Mouse (Mus musculus) kidney, embryonic 14.5 days (tissue): ENCODE data around the gene Aldh3b1. TPM values are rescaled to one million over a fixed set of nuclear protein-coding genes. Genes with fewer than 3 reads are reported as not detected.
"Not testable (repeated sequence)": the region's sequence is repeated elsewhere in the genome, so short reads cannot be mapped to it uniquely, and the experiment has no call there.

ENCODE experiments used
- ATAC-seq: fragments of 200-750 bp; cut with Nextera tagmentation; 2 replicates; pipeline ENCODE4 v1.8.0; 2017; ENCODE audit warnings: moderate number of reproducible peaks, mild to moderate bottlenecking, moderate TSS enrichment, moderate library complexity; ENCODE audit not compliant: low FRiP score, low TSS enrichment
- H3K27ac ChIP-seq: fragments of 300-500 bp; sonication (generic); 2 replicates; pipeline ENCODE4 v1.5.1; 2014; ENCODE audit warnings: low read depth, mild to moderate bottlenecking, low read length, moderate library complexity, mixed read lengths
- H3K27me3 ChIP-seq: fragments of 300-500 bp; sonication (generic); 2 replicates; pipeline ENCODE4 v1.6.1; 2014; ENCODE audit warnings: mild to moderate bottlenecking, low read length; ENCODE audit not compliant: control insufficient read depth, insufficient read depth
- H3K36me3 ChIP-seq: fragments of 300-500 bp; sonication (generic); 2 replicates; pipeline ENCODE4 v1.6.1; 2014; ENCODE audit warnings: low read length, mixed read lengths; ENCODE audit not compliant: control insufficient read depth, insufficient read depth
- H3K4me1 ChIP-seq: fragments of 300-500 bp; sonication (generic); 2 replicates; pipeline ENCODE4 v1.6.1; 2014; ENCODE audit warnings: low read length, mixed read lengths; ENCODE audit not compliant: control insufficient read depth, insufficient read depth
- H3K4me2 ChIP-seq: fragments of 300-500 bp; sonication (generic); replicated peaks from 2 replicates; pipeline ENCODE4 v1.6.1; 2014; ENCODE audit warnings: low read depth, mild to moderate bottlenecking, low read length
- H3K4me3 ChIP-seq: fragments of 300-500 bp; sonication (generic); 2 replicates; pipeline ENCODE4 v1.5.1; 2014; ENCODE audit warnings: mild to moderate bottlenecking, low read length
- H3K9ac ChIP-seq: fragments of 300-500 bp; sonication (generic); 2 replicates; pipeline ENCODE4 v1.6.1; 2014; ENCODE audit warnings: low read depth, mild to moderate bottlenecking, low read length, moderate library complexity
- H3K9me3 ChIP-seq: fragments of 300-500 bp; sonication (generic); 2 replicates; pipeline ENCODE4 v1.6.1; 2016; ENCODE audit warnings: low read length; ENCODE audit not compliant: control insufficient read depth
- WGBS: fragments of 180-500 bp; shearing (Covaris S2); extraction: QIAGEN DNeasy Blood & Tissue Kit; methylation state at CpG from one replicate; pipeline ENCODE4 v1.1.7; 2014; 5-methylcytosine and 5-hydroxymethylcytosine counted together
- polyA plus RNA-seq: library from polyadenylated mRNA; unstranded; fragments of >200 nt; fragmentation: Nextera tagmentation; extraction: Ambion mirVana; gene quantifications from 2 replicates; pipeline ENCODE4 v1.2.1, GENCODE M21; 2014

Gene Aldh3b1
- polyA plus RNA-seq, 1 experiment from 2014 or later = 2.8 TPM

DNA sequence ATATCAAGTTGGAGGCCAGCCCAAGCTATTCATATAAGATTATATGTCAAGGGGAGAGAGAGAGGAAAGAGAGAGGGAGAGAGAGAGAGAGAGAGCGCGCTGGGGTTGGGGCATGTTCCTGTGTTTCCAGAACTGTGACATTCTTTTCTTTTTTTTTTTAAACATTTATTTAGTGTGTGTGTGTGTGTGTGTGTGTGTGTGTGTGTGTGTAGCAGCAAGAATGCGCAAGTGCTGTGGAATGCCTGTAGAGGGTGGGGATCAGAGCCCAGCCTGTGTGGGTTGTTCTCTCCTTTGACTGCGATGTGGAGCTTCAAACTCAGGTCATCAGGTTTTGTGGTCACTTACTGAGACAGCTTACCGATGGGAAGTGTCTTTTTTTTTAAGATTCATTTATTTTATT, 30.6 kb upstream of the Aldh3b1 start:
- no peak for ATAC-seq
- no peak overlapping the region for H3K4me3 ChIP-seq
- H3K27ac ChIP-seq = no peak overlapping the region
- no peak overlapping the region for H3K9ac ChIP-seq
- no peaks in the 10 kb centered on the region for H3K4me1 ChIP-seq
- no peak overlapping the region for H3K4me2 ChIP-seq
- no peaks in the 10 kb centered on the region for H3K36me3 ChIP-seq
- no peaks in the 10 kb centered on the region for H3K27me3 ChIP-seq
- no peaks in the 10 kb centered on the region for H3K9me3 ChIP-seq
- WGBS = 86% methylated on average over 5 of the region's 5 CpGs

DNA sequence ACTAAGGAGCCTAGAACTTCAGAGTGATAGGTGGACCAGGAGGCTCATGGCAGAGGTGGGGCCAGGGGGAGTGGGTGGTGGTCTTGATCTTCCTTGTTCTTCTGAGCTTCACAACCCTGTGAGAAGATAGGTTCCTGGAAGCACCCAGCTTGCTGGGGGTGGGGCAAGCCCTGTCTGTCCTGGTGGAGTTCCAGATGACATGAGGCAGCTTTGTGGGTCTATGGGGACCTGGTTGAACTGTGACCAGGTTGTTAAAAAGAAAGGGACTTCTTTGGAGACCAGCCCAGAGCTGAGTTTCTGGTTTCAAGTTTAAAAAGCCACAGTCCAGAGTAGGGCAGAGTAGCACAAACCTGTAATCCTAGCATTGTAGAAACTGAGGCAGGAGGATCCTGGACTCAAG, 29.4 kb upstream of the Aldh3b1 start:
- ATAC-seq = no peak
- no peaks in the 10 kb centered on the region for H3K4me1 ChIP-seq
- no peak overlapping the region for H3K4me2 ChIP-seq
- H3K27ac ChIP-seq = no peak overlapping the region
- H3K36me3 ChIP-seq = no peaks in the 10 kb centered on the region
- H3K27me3 ChIP-seq = no peaks in the 10 kb centered on the region
- no peaks in the 10 kb centered on the region for H3K9me3 ChIP-seq
- no peak overlapping the region for H3K9ac ChIP-seq
- H3K4me3 ChIP-seq = no peak overlapping the region

DNA sequence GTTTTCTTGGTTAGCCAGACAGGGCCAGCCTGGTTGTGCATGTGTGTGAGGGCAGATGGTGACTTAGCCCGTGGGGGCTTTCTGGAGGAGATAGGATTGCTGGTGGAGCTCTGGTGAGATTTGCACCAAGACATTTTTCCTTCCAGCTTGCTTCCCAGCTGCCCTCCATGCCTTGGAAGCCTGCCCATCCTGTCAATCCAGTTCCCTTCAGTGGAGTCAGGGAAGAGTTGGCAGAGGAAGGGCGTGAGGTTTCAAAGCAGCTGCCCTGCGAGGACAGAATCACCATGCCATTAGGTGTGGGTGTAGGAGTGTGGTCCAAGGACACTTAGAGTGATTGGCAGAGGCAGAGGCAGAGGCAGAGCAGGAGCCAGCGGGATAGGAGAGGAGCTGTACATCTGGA, 28.9 kb upstream of the Aldh3b1 start, which contains the start of gene Aldh3b3:
TSS of gene Aldh3b3 (plus strand) at position 176 of the 400 bp plus-strand sequence.
- no peak within 1 kb of the TSS for H3K4me3 ChIP-seq
- H3K36me3 ChIP-seq = no peaks in the 10 kb centered on the region
- no peaks in the 10 kb centered on the region for H3K9me3 ChIP-seq
- H3K27ac ChIP-seq = no peak within 1 kb of the TSS
- WGBS = 74% methylated on average over 4 of the region's 4 CpGs
- no peak for ATAC-seq
- H3K4me2 ChIP-seq = no peak within 1 kb of the TSS
- H3K9ac ChIP-seq = no peak within 1 kb of the TSS
- H3K27me3 ChIP-seq = no peaks in the 10 kb centered on the region
- no peaks in the 10 kb centered on the region for H3K4me1 ChIP-seq

GRCm38 (mm10) chr19:3957296-3958036, 27.9 kb upstream of the Aldh3b1 start:
- H3K27me3 ChIP-seq, H3K9me3 ChIP-seq, H3K9ac ChIP-seq, H3K4me3 ChIP-seq, ATAC-seq, H3K4me1 ChIP-seq, H3K27ac ChIP-seq, H3K4me2 ChIP-seq, H3K36me3 ChIP-seq: not testable (repeated sequence)
- WGBS = 72% methylated on average over 5 of the region's 5 CpGs

GRCm38 (mm10) chr19:3955804-3956203, 26.2 kb upstream of the Aldh3b1 start:
- Histone ChIP-seq H3K4me2 (no peak overlapping the region), H3K36me3 (no peaks in the 10 kb centered on the region), H3K27me3 (no peaks in the 10 kb centered on the region), H3K9ac (no peak overlapping the region), H3K4me1 (no peaks in the 10 kb centered on the region), H3K4me3 (no peak overlapping the region), H3K9me3 (no peaks in the 10 kb centered on the region), H3K27ac (no peak overlapping the region)
- 37% methylated on average over 4 of the region's 4 CpGs for WGBS
- no peak for ATAC-seq

DNA sequence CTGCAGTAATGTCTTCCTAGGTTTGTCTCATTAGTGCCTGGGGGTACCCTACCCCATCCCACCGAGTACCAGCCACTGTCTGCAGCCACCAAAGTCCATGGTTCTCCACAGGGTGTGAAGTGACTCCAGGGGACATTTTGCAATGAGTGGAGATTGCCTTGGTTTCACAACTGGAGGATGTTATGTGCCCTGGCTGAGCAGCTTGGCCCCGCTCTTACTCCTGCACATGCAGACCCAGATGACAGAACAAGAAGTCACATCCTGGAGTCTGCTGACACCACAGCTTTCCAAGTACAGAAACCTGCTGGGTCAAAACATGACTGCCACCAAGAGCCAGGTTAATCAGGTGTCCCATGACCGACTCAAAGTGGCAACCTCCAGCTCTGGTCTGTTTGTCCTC, 25.4 kb upstream of the Aldh3b1 start:
- no peak overlapping the region for H3K9ac ChIP-seq
- ATAC-seq = no peak
- H3K4me2 ChIP-seq = no peak overlapping the region
- H3K27ac ChIP-seq = no peak overlapping the region
- no peaks in the 10 kb centered on the region for H3K4me1 ChIP-seq
- no peaks in the 10 kb centered on the region for H3K36me3 ChIP-seq
- H3K9me3 ChIP-seq = no peaks in the 10 kb centered on the region
- H3K4me3 ChIP-seq = no peak overlapping the region
- no peaks in the 10 kb centered on the region for H3K27me3 ChIP-seq
- 61% methylated on average over 3 of the region's 3 CpGs for WGBS

- Histone ChIP-seq H3K9ac (no peak overlapping the region), H3K4me1 (no peaks in the 10 kb centered on the region), H3K36me3 (no peaks in the 10 kb centered on the region), H3K9me3 (no peaks in the 10 kb centered on the region), H3K27me3 (no peaks in the 10 kb centered on the region), H3K27ac (no peak overlapping the region), H3K4me2 (no peak overlapping the region), H3K4me3 (no peak overlapping the region)
- 46% methylated on average over 1 of the region's 1 CpGs for WGBS
- no peak for ATAC-seq
Observed at GRCm38 (mm10) chr19:3952099-3952498, 22.5 kb upstream of the Aldh3b1 start.

DNA sequence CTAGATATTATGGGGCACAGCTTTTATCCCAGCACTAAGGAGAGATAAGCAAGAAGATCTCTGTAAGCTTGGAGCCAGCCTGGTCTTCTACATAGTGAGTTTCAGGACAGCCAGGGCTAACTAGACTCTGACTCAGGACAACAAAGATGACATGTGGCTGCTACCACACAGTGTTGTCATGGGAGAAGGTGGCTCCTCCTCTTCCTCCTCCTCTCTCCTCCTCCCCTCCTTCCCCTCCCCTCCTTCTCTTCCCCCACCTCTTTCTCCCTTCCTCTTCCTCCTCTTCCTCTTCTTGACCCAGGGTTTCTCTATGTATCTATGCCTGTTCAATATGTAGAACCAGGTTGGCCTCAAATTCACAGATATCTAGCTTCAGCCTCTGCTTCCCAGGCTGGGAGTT, 21.9 kb upstream of the Aldh3b1 start:
- H3K4me1 ChIP-seq = no peaks in the 10 kb centered on the region
- H3K36me3 ChIP-seq = no peaks in the 10 kb centered on the region
- no peak overlapping the region for H3K4me2 ChIP-seq
- no peak overlapping the region for H3K9ac ChIP-seq
- ATAC-seq = no peak
- no peaks in the 10 kb centered on the region for H3K9me3 ChIP-seq
- no peaks in the 10 kb centered on the region for H3K27me3 ChIP-seq
- no peak overlapping the region for H3K4me3 ChIP-seq
- no peak overlapping the region for H3K27ac ChIP-seq

DNA sequence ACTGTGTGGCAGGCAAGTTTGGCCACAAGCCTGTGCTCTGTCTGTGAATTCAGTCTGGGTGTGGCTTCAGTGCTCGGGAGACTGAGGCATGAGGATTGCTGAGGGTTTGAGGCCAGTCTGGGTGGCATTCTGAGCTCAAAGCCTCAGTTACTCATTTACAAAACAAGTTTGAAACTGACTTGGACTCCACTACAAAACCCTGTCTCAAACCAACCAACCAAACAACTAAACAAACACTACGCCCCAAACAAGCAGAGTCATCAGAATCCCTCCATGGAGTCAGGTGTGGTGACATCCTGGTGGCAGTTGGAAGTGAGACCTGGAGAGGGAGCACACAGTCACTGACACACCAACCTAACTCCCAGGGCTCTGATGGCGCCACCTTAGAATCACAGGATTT, 20.7 kb upstream of the Aldh3b1 start:
- WGBS = 74% methylated on average over 3 of the region's 3 CpGs
- H3K36me3 ChIP-seq = no peaks in the 10 kb centered on the region
- H3K4me3 ChIP-seq = no peak overlapping the region
- H3K4me1 ChIP-seq = no peaks in the 10 kb centered on the region
- H3K27ac ChIP-seq = no peak overlapping the region
- no peak overlapping the region for H3K9ac ChIP-seq
- H3K27me3 ChIP-seq = no peaks in the 10 kb centered on the region
- no peaks in the 10 kb centered on the region for H3K9me3 ChIP-seq
- no peak overlapping the region for H3K4me2 ChIP-seq
- ATAC-seq = no peak
